Mouse (Mus musculus) heart, postnatal 0 days (tissue): ENCODE results near the gene Lrch4.

ENCODE experiments used
- CTCF ChIP-seq: IDR thresholded peaks from 2 replicates; pipeline ENCODE4 v1.5.1; 2016; ENCODE audit warnings: antibody characterized with exemption, control low read depth, low read depth
- EP300 ChIP-seq: IDR thresholded peaks from 2 replicates; pipeline ENCODE4 v1.6.1; 2016; ENCODE audit warnings: antibody characterized with exemption, low read depth

- no peak for TF ChIP-seq EP300
- no peak for TF ChIP-seq CTCF
These were observed 49.8 kb downstream of the Lrch4 start for GRCm38 (mm10) chr5:137678736-137679135.
